Mouse (Mus musculus): Measurements from ENCODE around the gene B4galt2. TPM values are rescaled to one million over a fixed set of nuclear protein-coding genes. Genes with fewer than 3 reads are reported as not detected.
A peak's percentile ranks its signal among the peaks of the same experiment; 100 is the strongest.

Gene B4galt2
- 1 to 10 TPM; 6.5 to 8.1 TPM for total RNA-seq (2021)
- long read RNA-seq, experiment 1, full-length matches to known transcripts = 5 of 12 reads
- long read RNA-seq, experiment 1, partial matches to known transcripts = 5 of 12 reads
- long read RNA-seq, experiment 1, other reads (novel, unspliced or antisense) = 2 of 12 reads
- long read RNA-seq, experiment 2, partial matches to known transcripts = 2 of 8 reads
- long read RNA-seq, experiment 2, other reads (novel, unspliced or antisense) = 2 of 8 reads

DNA sequence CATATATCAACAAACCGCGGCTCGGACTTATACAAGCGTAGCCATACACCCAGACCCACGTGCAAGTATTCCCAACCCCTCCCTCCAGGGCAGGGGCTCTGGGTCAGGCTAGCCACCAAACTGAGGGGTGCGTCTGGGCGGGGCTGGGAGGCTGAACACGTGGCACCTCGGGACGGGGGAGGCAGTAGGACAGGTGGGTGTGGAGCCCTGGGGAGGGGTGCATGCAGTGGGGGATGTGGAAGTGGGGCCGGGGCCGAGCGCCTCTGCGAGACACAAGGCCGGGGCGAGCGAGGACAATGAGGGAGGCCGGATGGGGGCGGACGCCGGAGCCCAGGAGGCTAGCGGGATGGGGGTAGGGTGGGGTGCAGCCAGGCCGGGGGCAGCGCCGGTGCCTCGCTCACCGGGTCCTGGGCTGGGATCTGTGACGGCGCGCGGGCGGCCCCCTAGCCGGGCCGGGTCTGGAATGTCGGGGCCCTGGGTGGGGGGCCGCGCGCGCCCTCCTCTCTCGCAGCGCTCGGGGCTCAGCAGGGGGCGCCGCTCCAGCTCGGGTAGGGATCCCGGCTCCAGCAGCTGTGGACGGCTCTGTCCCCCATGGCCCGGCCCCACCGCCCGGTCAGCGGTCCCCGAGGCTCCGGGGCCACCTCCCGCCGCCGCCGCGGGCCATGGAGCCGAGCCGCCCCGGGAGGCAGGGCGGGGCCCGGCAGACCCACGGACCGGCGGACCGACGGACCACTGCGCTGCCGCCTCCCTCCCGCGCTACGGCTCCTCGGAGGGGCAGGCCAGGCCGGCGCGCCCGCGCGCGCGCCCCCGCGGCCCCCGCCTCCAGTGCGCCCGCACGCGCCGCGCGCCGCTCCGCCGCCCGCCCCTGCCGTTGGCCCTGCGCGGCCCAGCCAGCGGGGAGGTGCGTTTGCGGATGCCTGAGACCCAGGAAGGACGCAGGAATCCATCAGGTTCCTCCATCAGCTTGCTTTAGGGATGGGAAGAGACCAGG lies at the start of gene B4galt2:
B4galt2 (minus strand) TSS at position 787 of the 991 bp plus-strand sequence.
- intact Hi-C loops (cut with DNase I; ENCODE audit: low total_unique reads) = no loop called here
- DNase-seq = peak; percentile 68

DNA sequence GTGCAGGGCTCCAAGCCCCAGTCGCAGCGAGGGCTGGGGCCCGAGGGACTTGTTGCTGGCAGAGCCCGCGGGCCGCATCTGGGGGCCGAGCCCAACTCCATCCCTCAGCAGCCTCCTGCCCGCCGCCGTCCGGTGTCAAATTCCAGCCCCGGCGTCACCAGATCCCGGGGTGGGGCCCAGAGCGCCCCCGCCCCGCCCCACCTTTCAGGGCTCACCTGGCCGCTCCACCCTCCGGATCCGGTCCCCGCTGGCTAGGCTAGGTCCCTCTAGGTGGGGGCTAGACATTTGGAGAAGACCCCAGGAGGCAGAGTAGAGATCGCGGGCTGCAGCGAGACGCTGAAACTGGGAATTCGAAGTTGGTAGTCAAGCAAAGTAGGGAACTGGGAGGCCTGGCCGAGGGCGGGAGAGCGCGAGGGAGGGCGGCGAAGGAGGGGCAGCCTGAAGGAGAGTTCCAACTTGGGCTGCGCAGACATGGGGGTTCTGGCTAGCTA lies 46.1 kb upstream of the B4galt2 start, which contains the start of gene Artn:
Artn (minus strand) TSS at position 373 of the 491 bp plus-strand sequence.
- intact Hi-C loops (cut with DNase I; ENCODE audit: low total_unique reads) = loop anchor here (5.0 kb wide), 1 partner anchor 358 kb away; no protein-coding TSS in a partner anchor
- DNase-seq = peak; percentile 45

DNA sequence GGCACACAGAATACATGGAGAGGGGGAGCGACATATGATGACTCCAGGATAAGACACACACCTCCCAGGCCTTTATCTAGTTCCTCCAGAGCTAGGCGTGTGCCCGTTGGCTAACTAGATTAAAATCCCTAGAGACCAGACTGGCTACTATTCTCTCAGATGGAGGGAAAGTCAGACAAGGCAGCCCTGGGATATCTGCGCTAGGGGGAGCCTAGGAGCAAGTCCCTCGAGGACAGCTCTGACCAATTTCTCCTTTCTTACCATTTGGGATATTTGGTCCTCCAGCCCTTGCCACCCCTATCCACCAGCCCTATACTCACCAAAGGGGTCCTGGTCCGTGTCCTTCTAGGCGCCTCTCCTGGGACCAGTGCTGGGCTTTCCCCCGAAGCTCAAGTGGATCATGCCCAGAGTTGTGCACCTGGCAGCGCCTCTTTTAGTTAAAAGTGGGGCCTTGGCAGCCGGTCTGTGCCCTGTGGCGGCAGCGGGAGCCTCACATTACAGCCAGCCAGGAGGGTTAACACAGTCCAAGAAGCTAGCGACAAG lies 45.5 kb upstream of the B4galt2 start:
- intact Hi-C loops (cut with DNase I; ENCODE audit: low total_unique reads) = loop anchor here (5.0 kb wide), 1 partner anchor 359 kb away; no protein-coding TSS in a partner anchor
- peak; percentile 55 for DNase-seq

DNA sequence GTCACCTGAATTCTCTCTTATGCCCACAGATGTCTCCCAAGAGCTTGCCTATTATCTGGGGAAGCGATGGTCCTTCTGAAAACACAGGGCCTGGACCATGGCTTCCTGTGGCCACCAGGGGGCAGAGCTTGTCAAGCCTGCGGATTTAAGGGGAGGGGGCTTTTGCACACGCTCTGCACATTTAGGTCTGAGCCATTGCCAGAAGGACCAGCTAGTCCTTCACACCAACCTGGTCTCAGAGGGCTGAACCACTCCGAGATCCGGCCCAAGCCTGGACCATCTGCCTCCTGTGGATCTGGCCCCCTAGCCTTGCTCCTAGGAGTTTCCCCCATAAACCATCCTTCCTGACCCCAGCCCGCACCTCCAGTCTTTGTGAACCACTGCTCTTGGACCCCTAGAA lies 44.9 kb upstream of the B4galt2 start:
- intact Hi-C loops (cut with DNase I; ENCODE audit: low total_unique reads) = loop anchor here (5.0 kb wide), 1 partner anchor 359 kb away; no protein-coding TSS in a partner anchor
- no peak for DNase-seq

DNA sequence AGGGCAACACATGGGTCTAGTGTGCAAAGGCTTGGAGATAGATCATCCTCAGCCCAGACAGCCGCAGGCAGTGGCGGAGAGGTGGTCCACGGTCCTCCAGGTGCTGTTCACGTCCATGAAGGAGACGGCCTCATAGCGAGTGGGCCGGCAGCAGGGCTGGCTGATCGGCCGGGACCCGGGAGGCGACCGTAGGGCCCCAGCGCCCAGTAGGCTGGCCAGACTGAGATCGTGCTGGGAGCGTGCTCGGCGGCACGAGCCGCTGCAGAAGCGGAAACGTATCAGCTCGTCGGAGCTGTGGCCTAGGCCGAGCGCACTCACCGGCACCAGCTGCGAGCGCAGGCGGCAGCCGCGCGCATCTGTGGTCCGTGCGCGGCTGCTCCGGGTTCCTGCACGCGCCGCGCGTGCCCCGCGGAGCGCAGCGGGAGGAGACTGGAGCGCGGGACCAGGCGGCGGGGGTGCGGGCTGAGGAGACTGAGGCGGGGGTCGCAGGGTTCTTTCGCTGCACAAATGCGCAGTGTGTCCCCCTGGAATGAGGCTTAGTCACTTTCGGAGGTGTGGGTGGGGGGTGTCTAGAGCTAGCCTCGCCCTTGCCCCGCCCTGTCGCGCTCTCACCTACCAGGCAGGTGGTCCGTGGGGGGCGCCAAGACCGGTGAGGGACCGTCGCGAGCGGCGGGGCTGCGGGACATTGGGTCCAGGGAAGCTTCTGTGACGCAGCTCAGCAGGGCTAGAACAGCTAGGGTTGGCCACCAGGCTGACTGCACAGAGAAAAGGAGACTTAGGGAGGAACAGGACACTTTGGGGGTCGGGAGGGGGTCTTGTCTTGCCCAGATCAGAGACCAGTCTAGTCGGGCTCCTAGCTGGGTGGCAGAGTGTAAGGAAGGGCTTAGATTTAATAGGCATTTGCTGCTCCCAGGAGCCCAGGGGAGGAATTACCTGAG lies 43.5 kb upstream of the B4galt2 start:
- DNase-seq = peak; percentile 42
- intact Hi-C loops (cut with DNase I; ENCODE audit: low total_unique reads) = loop anchor here (2.0 to 5.0 kb wide), 2 partner anchors 154 to 360 kb away; no protein-coding TSS in a partner anchor

DNA sequence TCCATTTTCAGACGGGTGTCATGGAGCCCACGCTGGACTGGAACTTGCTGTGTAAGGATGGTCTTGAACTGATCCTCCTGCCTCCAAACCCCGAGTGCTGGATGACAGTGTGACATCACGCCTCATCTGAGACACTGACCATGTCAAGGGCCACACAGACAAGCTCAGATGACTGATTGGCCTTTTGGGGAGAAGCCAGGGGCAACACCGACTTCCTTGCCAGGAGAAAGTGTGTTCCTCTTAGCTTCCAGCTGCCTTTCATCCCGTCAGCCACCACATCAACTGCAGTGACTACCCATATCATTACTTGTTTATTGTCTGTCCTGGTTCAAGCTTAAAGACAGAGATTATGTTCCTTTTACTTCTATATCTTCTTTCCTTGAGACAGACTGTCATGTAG lies 41.6 kb upstream of the B4galt2 start:
- intact Hi-C loops (cut with DNase I; ENCODE audit: low total_unique reads) = loop anchor here (5.0 kb wide), 1 partner anchor 362 kb away; no protein-coding TSS in a partner anchor

DNA sequence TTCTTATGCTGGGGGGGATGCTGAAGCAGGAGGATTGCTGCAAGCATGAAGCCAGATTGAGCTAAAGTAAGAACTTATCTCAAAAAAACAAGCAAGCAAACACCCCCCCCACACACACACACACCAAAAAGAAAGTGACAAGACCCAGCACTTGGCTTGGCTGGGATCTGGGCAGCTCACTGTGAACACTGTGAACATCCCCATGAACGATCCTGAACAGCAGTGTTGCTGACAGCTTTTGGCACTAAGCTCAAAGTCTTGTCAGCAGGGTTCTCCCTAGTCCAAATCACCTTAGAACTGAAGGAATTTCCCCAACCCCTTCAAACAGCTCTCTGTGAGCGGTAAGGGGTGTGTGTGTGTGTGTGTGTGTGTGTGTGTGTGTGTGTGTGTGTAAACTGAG lies 40.2 kb upstream of the B4galt2 start:
- intact Hi-C loops (cut with DNase I; ENCODE audit: low total_unique reads) = no loop called here

More for the DNA sequence above, 41.6 kb upstream of the B4galt2 start:
- no peak for DNase-seq

DNA sequence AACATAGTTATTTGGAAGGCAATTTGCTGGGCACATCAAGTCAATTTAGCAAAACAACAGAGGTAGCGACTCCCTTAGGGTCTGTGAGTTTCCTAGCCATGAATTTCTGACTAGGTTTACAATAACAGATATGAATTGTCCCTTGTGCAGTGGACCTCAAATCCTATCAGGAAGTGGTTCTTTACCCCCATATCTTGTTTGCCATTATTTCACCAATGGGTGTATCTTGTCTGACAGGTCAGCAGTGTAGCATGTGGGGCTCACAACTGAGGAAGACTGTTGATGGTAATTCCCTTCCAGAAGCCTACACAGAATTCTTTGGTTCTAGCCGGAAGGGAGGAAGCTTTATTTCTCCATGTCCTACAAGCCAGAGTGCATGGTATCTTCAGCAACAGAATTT lies 38.1 kb upstream of the B4galt2 start:
- DNase-seq = no peak
- intact Hi-C loops (cut with DNase I; ENCODE audit: low total_unique reads) = no loop called here

More for the DNA sequence above, 40.2 kb upstream of the B4galt2 start:
- no peak for DNase-seq

DNA sequence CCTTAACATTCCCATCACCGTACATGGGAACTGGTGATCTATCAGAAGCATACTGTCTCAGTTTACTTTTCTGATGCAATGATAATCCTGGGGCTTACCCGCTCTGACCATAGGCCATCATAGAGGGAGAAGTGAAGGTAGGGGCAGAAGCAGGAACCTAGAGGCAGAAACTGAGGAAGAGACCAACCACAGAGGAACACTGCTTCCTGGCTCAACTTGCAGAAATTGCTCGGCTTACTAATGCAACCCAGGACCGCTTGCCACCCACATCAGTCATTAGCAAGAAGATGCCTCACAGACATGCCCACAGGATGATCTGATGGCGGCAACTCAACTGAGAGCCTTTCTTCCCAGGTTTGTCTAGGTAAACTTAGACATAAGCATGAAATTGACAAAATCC lies 35.5 kb upstream of the B4galt2 start:
- intact Hi-C loops (cut with DNase I; ENCODE audit: low total_unique reads) = loop anchor here (10.0 kb wide), 1 partner anchor 84 kb away; the partner anchor contains the start of gene Slc6a9

DNA sequence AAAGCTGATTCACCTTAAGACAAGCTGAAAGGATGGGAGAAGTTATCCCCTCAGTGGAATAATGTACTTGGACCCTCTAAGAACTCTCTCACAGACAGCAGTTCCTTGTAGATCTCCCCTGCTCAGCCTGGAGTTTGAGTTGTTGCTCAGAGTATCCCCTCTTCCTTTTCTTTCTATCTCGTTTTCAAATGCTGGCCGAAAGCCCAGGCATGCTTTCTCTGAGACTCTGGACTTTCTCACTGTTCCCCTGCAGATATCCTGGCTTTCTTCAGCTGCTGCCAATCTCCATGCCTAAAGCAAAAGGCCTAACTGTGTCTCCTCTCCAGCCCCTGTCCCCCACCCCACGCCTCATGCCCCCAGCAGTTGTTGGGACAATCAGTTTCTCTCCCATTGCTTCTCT lies 35.0 kb upstream of the B4galt2 start:
- intact Hi-C loops (cut with DNase I; ENCODE audit: low total_unique reads) = loop anchor here (10.0 kb wide), 1 partner anchor 83 kb away; the partner anchor contains the start of gene Slc6a9

More for the DNA sequence above, 35.5 kb upstream of the B4galt2 start:
- DNase-seq = no peak

DNA sequence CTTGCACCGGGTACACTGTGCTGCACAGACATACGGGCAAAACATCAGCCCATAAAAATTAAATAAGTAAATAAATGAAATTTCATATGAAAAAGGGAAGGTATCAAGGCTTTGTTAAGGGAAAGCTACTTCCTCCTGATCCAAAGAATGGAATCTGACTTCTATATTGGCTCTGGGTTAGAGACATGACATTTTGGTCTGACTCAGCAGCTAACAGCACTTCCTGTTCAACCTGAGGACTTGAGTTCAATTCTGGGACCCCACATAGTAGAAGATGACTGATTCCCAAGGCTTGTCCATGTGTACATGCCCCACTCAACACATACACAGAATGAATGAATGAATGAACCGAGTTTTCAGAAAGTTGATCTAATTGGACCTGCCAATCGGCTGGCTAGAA lies 34.6 kb upstream of the B4galt2 start:
- DNase-seq = no peak
- intact Hi-C loops (cut with DNase I; ENCODE audit: low total_unique reads) = loop anchor here (10.0 kb wide), 1 partner anchor 83 kb away; the partner anchor contains the start of gene Slc6a9

More for the DNA sequence above, 35.0 kb upstream of the B4galt2 start:
- no peak for DNase-seq

DNA sequence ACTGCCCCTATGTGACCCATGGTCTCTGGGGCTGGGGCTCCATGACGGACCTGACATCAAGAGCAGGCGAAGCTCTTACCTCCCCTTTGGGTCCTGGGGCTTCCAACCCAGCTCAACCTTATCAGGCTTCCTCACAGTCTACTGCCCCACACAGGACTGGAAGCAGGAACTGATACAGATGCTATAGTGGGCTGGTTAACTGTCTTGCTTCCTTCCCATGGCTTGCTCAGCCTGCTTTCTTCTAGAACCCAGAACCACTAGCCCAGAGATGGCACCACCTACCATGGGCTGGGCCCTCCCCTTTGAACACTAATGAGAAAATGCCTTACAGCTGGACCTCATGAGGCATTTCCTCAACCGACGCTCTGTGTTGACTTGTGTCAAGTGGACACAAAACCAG lies 34.1 kb upstream of the B4galt2 start:
- no peak for DNase-seq
- intact Hi-C loops (cut with DNase I; ENCODE audit: low total_unique reads) = loop anchor here (10.0 kb wide), 1 partner anchor 83 kb away; the partner anchor contains the start of gene Slc6a9

DNA sequence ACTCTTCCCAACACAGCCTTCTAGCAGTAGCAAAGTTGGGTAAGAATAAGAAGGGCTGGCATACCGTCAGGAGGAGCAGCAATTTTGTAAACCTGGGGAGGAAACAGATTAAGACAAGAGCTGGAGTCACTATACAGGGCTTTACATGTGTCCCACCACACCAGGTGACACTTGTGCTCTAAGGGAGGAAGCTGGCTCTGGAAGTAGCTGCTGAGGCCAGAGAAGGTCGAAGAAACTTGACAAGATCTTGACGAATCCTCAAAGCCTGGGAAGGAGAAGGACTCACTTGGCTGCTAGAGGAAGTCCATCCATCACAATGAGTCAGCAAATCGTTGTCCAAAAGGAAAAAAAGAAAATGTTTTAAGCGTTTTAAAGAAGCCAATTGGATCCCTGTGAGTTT lies 33.1 kb upstream of the B4galt2 start:
- intact Hi-C loops (cut with DNase I; ENCODE audit: low total_unique reads) = loop anchor here (10.0 kb wide), 1 partner anchor 82 kb away; the partner anchor contains the start of gene Slc6a9
- DNase-seq = no peak

DNA sequence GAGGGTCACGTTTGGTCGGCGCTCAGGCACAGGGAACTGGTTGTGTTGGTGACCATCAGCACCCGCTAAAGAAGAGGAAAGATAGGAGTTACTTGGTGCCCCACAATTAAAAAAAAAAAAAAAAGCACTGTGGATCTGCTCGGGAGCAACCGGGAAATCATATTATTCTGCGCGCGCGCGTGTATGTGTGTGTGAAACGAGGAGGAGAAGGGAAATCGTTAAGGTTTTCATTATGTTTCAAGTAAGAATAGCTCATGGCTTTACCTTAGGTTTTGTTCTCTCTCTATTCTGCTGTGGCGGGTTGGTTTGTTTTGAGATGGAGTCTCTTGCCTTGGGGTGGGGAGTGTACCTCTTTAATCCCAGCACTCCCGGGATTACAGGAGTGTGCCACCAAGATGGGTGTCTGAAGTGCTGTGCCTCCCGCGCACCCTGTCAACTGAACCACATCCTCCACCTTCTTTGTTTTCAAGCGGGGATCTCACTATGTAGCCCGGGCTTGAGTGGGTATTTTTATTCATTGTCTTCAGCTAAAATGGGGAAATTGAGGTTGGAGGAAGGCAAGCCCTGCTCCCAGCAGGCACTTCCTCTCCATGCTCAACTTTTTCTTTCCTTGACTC lies 32.3 kb upstream of the B4galt2 start:
- intact Hi-C loops (cut with DNase I; ENCODE audit: low total_unique reads) = loop anchor here (10.0 kb wide), 1 partner anchor 81 kb away; the partner anchor contains the start of gene Slc6a9
- no peak for DNase-seq

DNA sequence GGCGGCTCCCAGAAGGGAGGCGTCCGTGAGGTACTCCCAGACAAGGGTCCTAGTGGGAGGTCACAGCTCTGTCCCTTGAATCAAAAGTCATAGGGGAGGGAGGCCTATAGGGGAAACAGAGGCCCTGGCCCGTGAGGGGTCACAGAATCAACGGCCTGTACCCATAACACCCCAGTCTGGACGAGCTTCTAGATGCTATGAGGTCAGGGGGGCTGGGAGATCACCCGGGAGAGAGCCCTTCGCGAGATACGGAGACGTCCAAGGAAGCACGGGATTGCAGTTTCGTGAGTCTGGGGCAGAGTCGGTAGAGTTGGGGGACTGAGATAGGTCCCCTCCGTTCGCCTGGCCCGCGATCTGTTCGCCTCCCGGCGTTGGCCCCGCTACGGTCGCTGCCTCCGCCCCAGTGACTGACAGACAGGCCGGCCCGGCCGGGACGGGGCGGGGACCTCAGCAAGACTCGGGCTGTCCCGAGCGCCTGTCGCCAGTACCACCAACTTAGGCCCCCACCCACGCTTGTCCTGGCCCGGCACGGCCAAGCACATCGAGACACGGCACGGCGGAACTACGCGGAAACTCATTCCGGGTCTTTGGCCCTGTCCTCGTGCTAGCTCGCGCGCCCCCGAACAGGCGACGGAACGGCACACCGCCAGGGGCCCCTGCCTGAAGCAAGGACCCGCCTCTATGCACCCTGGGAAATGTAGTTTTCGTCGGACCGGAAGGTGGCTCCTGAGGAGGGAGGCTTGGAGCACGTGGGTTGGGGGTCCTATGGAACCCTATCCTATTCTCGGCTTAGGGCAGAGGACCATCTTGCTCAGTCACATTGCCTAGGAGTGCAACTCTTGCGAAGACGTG lies 31.5 kb upstream of the B4galt2 start, which contains the start of gene Ipo13:
Ipo13 (minus strand) TSS at position 409 of the 852 bp plus-strand sequence.
- DNase-seq = peak; percentile 92
- intact Hi-C loops (cut with DNase I; ENCODE audit: low total_unique reads) = loop anchor here (10.0 kb wide), 1 partner anchor 80 kb away; the partner anchor contains the start of gene Slc6a9

DNA sequence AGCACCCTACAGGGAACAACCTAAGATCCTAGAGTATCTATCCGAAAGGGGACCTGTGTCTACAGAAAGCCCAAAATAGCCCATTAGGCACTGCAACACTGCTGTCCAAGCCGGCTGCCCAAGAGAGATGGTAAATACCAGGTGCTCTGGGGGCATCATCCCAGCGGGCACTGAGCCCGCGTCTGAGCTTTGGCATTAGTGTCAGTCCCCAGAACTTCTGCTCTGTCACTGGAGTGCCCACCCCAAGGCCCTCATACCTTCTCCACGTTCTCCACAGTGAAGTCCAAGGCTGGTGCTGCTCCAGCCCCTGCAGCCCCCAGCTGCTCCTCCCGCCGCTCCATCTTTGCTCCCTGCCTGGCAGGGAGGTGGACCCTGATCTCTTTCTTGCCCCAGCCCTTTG lies 30.7 kb upstream of the B4galt2 start:
- DNase-seq = peak; percentile 70
- intact Hi-C loops (cut with DNase I; ENCODE audit: low total_unique reads) = loop anchor here (10.0 kb wide), 1 partner anchor 79 kb away; the partner anchor contains the start of gene Slc6a9

All from gastrocnemius, postnatal 14 days (tissue).